Mouse (Mus musculus) limb, embryonic 14.5 days (tissue): ENCODE data around the gene Has3. TPM values are rescaled to one million over a fixed set of nuclear protein-coding genes. Genes with fewer than 3 reads are reported as not detected.
A peak's percentile ranks its signal among the peaks of the same experiment; 100 is the strongest.

Experiments used
- ATAC-seq: fragments of 200-750 bp; cut with Nextera tagmentation; 2 replicates; pipeline ENCODE4 v1.8.0; 2017; ENCODE audit warnings: low read depth, moderate number of reproducible peaks, moderate TSS enrichment; ENCODE audit not compliant: low FRiP score
- DNase-seq: peaks from one replicate; pipeline ENCODE4 v3.0.0-alpha.2; 2015; ENCODE audit warnings: low spot score
- H3K27ac ChIP-seq: fragments of 300-500 bp; sonication (generic); replicated peaks from 2 replicates; pipeline ENCODE4 v1.5.1; 2014; ENCODE audit warnings: low read depth, mild to moderate bottlenecking, low read length, moderate library complexity, mixed read lengths
- H3K27me3 ChIP-seq: fragments of 300-500 bp; sonication (generic); 2 replicates; pipeline ENCODE4 v1.6.1; 2014; ENCODE audit warnings: low read length, mixed read lengths; ENCODE audit not compliant: control insufficient read depth, insufficient read depth
- H3K36me3 ChIP-seq: fragments of 300-500 bp; sonication (generic); 2 replicates; pipeline ENCODE4 v1.6.1; 2014; ENCODE audit warnings: mild to moderate bottlenecking, low read length, moderate library complexity, mixed read lengths; ENCODE audit not compliant: control insufficient read depth, insufficient read depth
- H3K4me1 ChIP-seq: fragments of 300-500 bp; sonication (generic); 2 replicates; pipeline ENCODE4 v1.6.1; 2014; ENCODE audit warnings: antibody characterized with exemption, low read length, mixed read lengths; ENCODE audit not compliant: control insufficient read depth, insufficient read depth
- H3K4me2 ChIP-seq: fragments of 300-500 bp; sonication (generic); replicated peaks from 2 replicates; pipeline ENCODE4 v1.6.1; 2014; ENCODE audit warnings: low read depth, mild to moderate bottlenecking, low read length, moderate library complexity; ENCODE audit not compliant: severe bottlenecking
- H3K4me3 ChIP-seq: fragments of 300-500 bp; sonication (generic); replicated peaks from 2 replicates; pipeline ENCODE4 v1.5.1; 2014; ENCODE audit warnings: low read length
- H3K9ac ChIP-seq: fragments of 300-500 bp; sonication (generic); 2 replicates; pipeline ENCODE4 v1.6.1; 2014; ENCODE audit warnings: mild to moderate bottlenecking, low read depth, low read length, moderate library complexity; ENCODE audit not compliant: severe bottlenecking
- H3K9me3 ChIP-seq: fragments of 300-500 bp; sonication (generic); 2 replicates; pipeline ENCODE4 v1.6.1; 2016; ENCODE audit warnings: low read length; ENCODE audit not compliant: control insufficient read depth
- POLR2A ChIP-seq: fragments of 200-500 bp; IDR thresholded peaks from 2 replicates; pipeline ENCODE4 v1.8.0; 2012; ENCODE audit warnings: inconsistent platforms, mild to moderate bottlenecking, moderate library complexity, borderline replicate concordance; ENCODE audit not compliant: insufficient read depth, insufficient read length; ENCODE audit errors: extremely low read depth
- WGBS: fragments of 180-500 bp; shearing (Covaris S2); extraction: QIAGEN DNeasy Blood & Tissue Kit; methylation state at CpG from one replicate; pipeline ENCODE4 v1.1.7; 2014; 5-methylcytosine and 5-hydroxymethylcytosine counted together
- polyA plus RNA-seq, 2 experiments: library from polyadenylated mRNA; depleted of rRNA in 1 of 2; stranded (reverse) in 1 of 2; unstranded in 1 of 2; fragments of >200 nt; fragmentation: Nextera tagmentation in 1 of 2; extraction: Ambion mirVana in 1 of 2; gene quantifications; 2 replicates each; pipeline versions ENCODE4 v1.2.1 to v1.2.3; 2012 to 2014

Gene Has3
- polyA plus RNA-seq, 2 experiments: 0.58 to 2.0 TPM

DNA sequence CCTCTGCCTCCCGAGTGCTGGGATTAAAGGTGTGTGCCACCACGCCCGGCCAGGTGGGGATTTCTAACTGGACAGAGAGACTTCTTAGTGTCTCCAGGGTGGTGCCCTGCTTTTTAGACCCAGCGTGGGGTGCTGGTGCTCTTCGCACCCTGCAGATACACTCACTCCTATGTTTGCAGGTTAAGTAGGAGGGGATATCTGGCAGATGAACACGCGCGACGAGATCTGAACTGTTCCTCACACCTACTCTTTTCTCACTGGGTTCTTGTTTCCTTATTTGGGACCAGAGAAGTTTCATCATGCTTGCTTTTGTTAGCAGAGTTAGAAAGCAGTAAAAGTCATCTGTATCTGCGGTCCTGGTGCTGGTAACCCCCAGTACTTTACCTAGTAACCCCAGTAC lies 43.6 kb downstream of the Has3 start:
- 98% methylated on average over 10 of the region's 10 CpGs for WGBS
- Histone ChIP-seq H3K27me3 (no peaks in the 10 kb centered on the region), H3K27ac (no peak overlapping the region), H3K36me3 (peaks cover 80% of the 10 kb centered on the region), H3K9me3 (no peaks in the 10 kb centered on the region), H3K4me2 (no peak overlapping the region), H3K9ac (no peak overlapping the region), H3K4me3 (no peak overlapping the region), H3K4me1 (no peaks in the 10 kb centered on the region)
- TF ChIP-seq POLR2A: no peak
- no peak for ATAC-seq
- DNase-seq: no peak

DNA sequence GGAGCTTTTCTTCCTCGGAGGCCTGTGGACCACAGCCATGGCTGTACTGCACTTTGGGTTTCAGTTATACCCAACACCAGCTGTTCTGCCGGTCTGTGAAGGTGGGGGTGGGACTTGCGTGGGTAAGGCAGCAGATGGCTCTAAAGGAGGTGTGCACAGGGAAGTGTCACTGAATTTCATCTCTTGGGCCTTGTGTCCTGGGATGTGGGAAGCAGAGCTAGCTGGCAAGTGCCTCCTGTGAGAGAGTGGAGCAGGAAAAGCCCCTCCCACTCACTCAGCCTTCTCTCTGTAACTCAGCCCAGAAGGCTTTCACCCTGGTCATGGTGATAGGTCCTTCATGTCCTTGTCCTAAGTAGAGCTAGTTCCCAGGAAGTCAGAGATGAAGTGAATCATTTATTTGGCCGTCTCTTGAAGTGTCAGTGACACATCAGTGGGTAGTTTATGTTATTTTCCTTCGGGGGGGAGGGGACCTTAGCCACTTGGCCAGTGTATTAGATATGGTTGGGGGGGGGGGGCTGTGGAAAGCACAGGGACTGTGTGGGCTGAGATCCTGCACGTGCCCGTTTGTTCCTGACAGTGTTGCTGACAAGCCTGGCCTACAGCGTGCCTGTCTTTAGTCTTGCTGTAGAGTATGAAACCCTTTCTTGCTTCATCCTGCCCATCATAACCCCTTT lies 49.8 kb downstream of the Has3 start:
- no peak for DNase-seq
- Histone ChIP-seq H3K36me3 (peaks cover 82% of the 10 kb centered on the region), H3K4me3 (no peak overlapping the region), H3K27me3 (no peaks in the 10 kb centered on the region), H3K27ac (no peak overlapping the region), H3K4me2 (no peak overlapping the region), H3K4me1 (no peaks in the 10 kb centered on the region), H3K9ac (no peak overlapping the region), H3K9me3 (no peaks in the 10 kb centered on the region)
- TF ChIP-seq POLR2A: no peak
- WGBS: 97% methylated on average over 8 of the region's 8 CpGs
- ATAC-seq: no peak

GRCm38 (mm10) chr8:106920395-106920741 lies 50.3 kb downstream of the Has3 start:
- no peak for TF ChIP-seq POLR2A
- Histone ChIP-seq H3K9me3 (no peaks in the 10 kb centered on the region), H3K4me2 (no peak overlapping the region), H3K36me3 (peaks cover 77% of the 10 kb centered on the region), H3K27me3 (no peaks in the 10 kb centered on the region), H3K4me3 (no peak overlapping the region), H3K9ac (no peak overlapping the region), H3K27ac (no peak overlapping the region), H3K4me1 (no peaks in the 10 kb centered on the region)
- ATAC-seq: no peak
- WGBS: 96% methylated on average over 5 of the region's 5 CpGs
- no peak for DNase-seq

DNA sequence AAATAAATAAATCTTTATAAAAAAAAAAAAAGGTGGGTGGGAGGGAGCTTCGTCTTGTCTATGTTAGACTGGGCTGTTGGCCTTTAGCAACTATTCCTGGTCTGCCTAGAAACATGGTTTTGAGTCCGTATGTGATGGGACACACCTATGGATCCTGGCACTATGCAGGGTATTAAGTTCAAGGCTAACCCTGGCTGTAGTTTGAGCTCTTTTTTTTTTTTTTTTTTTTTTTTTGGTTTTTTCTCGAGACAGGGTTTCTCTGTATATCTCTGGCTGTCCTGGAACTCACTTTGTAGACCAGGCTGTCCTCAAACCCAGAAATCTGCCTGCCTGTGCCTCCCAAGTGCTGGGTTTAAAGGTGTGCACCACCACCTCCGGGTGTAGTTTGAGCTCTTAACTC lies 54.0 kb downstream of the Has3 start:
- Histone ChIP-seq H3K27me3 (no peaks in the 10 kb centered on the region), H3K4me3 (no peak overlapping the region), H3K4me2 (no peak overlapping the region), H3K27ac (no peak overlapping the region), H3K9ac (no peak overlapping the region), H3K36me3 (peaks cover 40% of the 10 kb centered on the region), H3K9me3 (no peaks in the 10 kb centered on the region), H3K4me1 (peaks cover under 1% of the 10 kb centered on the region; the same call in 1 of the 2 replicates)
- WGBS: 83% methylated on average over 4 of the region's 4 CpGs
- no peak for ATAC-seq
- no peak for DNase-seq
- no peak for TF ChIP-seq POLR2A

DNA sequence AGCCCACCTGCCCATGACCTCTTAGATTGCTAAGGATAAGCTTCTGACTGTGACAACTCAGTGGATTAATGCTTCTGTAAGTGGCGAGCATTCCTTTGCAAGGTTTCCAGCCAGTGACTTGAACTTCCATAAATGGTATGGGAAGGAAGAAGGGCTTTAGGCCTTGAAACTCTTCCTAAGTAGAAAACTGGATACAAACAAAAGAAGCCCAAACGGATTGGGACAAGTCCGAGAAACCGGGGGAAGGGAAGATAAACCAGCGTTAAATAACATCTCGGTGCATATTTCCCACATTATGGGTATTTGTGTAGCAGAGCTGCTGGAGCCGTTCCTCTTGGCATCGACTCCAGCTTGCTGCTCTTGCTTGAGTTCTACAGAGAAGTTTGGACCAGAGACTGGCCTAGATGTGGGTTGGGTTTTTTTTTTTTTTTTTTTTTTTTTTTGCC lies 54.9 kb downstream of the Has3 start:
- Histone ChIP-seq H3K27me3 (no peaks in the 10 kb centered on the region), H3K27ac (no peak overlapping the region), H3K36me3 (peaks cover 32% of the 10 kb centered on the region), H3K4me2 (no peak overlapping the region), H3K9me3 (no peaks in the 10 kb centered on the region), H3K4me3 (no peak overlapping the region), H3K9ac (no peak overlapping the region), H3K4me1 (peaks cover 9% of the 10 kb centered on the region)
- no peak for TF ChIP-seq POLR2A
- DNase-seq (peak; percentile 41), ATAC-seq (no peak)
- 68% methylated on average over 8 of the region's 8 CpGs for whole genome bisulfite sequencing
